Mouse (Mus musculus): ENCODE results near the gene Tspan18.

DNA sequence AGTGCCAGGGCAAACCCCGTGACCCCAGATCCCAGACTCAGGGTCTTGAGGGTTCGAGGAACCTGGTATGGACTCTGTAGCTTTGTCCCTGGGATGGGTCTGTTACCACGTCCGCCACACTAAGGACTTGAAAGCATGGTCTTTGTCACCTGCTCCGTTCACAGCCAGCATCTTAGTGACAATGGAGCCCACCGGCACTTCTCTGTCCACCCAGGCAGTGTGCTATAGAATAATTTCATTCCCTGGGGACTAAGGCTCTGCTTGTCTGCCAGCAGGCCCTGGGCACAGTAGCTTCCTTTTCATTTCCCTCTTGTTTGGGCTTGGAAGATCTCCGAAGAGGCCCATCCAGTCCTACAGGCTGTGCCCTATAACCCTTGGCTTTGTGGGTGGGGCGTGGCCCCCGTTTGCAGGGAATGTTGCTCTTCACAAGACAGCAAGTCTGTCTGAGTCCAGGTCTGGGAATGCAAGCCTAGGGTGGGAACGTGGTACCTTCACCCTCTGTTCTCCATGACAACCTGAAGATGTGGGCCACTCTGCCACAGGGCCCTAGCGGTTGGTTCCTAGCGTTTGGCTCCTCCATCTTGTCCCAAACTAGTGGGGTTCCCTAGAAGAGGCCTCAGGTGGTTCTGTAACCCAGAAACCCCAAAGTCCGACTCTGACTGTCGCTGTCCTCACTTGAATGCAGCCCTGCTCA lies 142.7 kb downstream of the Tspan18 start:
- TF ChIP-seq CTCF (conservative IDR thresholded peaks at IDR 0.05; ENCODE audit: low read length) (no peak), NANOG (IDR thresholded peaks at IDR 0.05; ENCODE audit: borderline replicate concordance, low read length) (no peak), POU5F1 (IDR thresholded peaks at IDR 0.05; ENCODE audit: borderline replicate concordance, low read length) (no peak)
